Mouse (Mus musculus) megakaryocyte, embryonic 14.5 days (primary cell): ENCODE results near the gene Trp53i13.

Source experiments
- FLI1 ChIP-seq: IDR thresholded peaks from 2 replicates; pipeline ENCODE4 v1.6.1; 2012; ENCODE audit warnings: low read length, inconsistent platforms, mixed read lengths
- GATA1 ChIP-seq: IDR thresholded peaks from 3 replicates; pipeline ENCODE4 v1.6.1; 2012; ENCODE audit warnings: mixed read lengths, low read length, inconsistent platforms, borderline replicate concordance

DNA sequence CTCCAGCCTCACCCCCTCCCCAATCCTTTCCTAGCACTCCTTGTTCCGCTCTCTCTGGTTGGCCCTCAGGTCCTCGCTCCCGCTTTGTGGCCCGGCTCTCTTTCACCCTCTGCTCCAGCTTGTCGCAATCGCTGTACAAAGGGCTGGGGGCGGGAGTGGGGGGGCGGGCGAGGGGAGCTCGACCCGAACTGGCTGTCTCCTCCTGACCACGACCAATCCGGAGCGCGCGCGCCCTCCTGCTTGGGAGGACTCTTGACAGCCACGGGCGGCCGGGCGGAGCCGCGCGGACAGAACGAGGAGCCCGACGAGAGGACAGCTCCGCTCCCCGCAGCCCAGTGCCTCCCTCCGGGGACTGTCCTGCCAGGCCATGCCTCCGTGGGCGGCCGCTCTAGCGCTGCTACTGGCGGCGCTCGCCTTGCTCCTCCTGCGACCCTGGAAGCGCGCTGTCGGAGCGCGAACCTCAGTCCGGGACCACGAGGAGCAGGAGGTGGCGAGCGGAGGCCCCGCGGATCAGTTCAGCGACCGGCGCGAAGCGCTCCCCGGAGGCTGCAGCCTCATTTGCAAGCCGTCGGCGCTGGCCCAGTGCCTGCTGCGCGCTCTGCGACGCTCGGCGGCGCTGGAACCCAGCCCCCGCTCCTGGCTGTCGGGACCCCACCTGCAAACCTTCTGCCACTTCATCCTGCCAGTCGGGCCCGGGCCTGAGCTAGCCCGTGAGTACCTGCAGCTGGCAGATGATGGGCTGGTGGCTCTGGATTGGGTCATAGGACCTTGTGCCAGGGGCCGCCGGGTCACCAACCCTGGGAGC, 746 bp downstream of the Trp53i13 start, which contains the start of gene Abhd15:
- TF ChIP-seq GATA1 (no peak), FLI1 (no peak)
